Mouse (Mus musculus) layer of hippocampus, adult 2 months (tissue): ENCODE measurements around the gene A030005K14Rik. TPM values are rescaled to one million over a fixed set of nuclear protein-coding genes. Genes with fewer than 3 reads are reported as not detected.

Source experiments
- DNase-seq, 2 experiments: peaks; one replicate each; pipeline ENCODE4 v3.0.0; 2022; ENCODE audit warnings: low spot score in 2 of 2
- H3K27ac ChIP-seq: fragments of 200-600 bp; 2 replicates; pipeline ENCODE4 v1.8.1; 2022
- H3K4me3 ChIP-seq: fragments of 200-600 bp; 2 replicates; pipeline ENCODE4 v1.8.1; 2022; ENCODE audit warnings: mild to moderate bottlenecking
- CTCF ChIP-seq: fragments of 200-600 bp; conservative IDR thresholded peaks from 2 replicates; pipeline ENCODE4 v1.8.1; 2022; ENCODE audit warnings: antibody characterized with exemption, mild to moderate bottlenecking, moderate library complexity
- long read RNA-seq, 2 experiments: library from polyadenylated mRNA; stranded (forward); transcript quantifications; one replicate each; pipeline ENCODE4 v2.0.0; 2021; ENCODE audit warnings: borderline mapping rate in 2 of 2
- total RNA-seq, 2 experiments: library from RNA; stranded (reverse); gene quantifications; 2 replicates each; pipeline ENCODE4 v1.2.3; 2021

Gene A030005K14Rik
- not detected for total RNA-seq
- long read RNA-seq, experiment 1: 0 reads
- long read RNA-seq, experiment 2: 0 reads

GRCm38 (mm10) chr1:83059278-83059677 lies at the start of gene A030005K14Rik:
TSS of gene A030005K14Rik (minus strand) at chr1:83059378.
- DNase-seq: no peak
- TF ChIP-seq CTCF: no peak
- no peak within 1 kb of the TSS for H3K4me3 ChIP-seq
- no peak within 1 kb of the TSS for H3K27ac ChIP-seq

GRCm38 (mm10) chr1:83107410-83107978 lies 48.3 kb upstream of the A030005K14Rik start:
- no peak for TF ChIP-seq CTCF
- no peak for DNase-seq
- Histone ChIP-seq H3K4me3 (no peak overlapping the region), H3K27ac (no peak overlapping the region)

GRCm38 (mm10) chr1:83105464-83105863 lies 46.3 kb upstream of the A030005K14Rik start:
- Histone ChIP-seq H3K27ac (no peak overlapping the region), H3K4me3 (no peak overlapping the region)
- TF ChIP-seq CTCF: no peak
- DNase-seq: no peak

- no peak overlapping the region for H3K4me3 ChIP-seq
- no peak for TF ChIP-seq CTCF
- no peak overlapping the region for H3K27ac ChIP-seq
- DNase-seq: no peak
Measured at GRCm38 (mm10) chr1:83101891-83102290, 42.7 kb upstream of the A030005K14Rik start.

- no peak for TF ChIP-seq CTCF
- DNase-seq: no peak
- H3K4me3 ChIP-seq: no peak overlapping the region
Measured at GRCm38 (mm10) chr1:83099580-83100137, 40.5 kb upstream of the A030005K14Rik start.

GRCm38 (mm10) chr1:83099160-83099559 lies 40.0 kb upstream of the A030005K14Rik start:
- no peak for TF ChIP-seq CTCF

More at GRCm38 (mm10) chr1:83099580-83100137, 40.5 kb upstream of the A030005K14Rik start:
- no peak overlapping the region for H3K27ac ChIP-seq

GRCm38 (mm10) chr1:83096935-83097334 lies 37.8 kb upstream of the A030005K14Rik start:
- no peak for DNase-seq
- Histone ChIP-seq H3K4me3 (no peak overlapping the region), H3K27ac (no peak overlapping the region)
- TF ChIP-seq CTCF: no peak

More at GRCm38 (mm10) chr1:83099160-83099559, 40.0 kb upstream of the A030005K14Rik start:
- no peak for DNase-seq
- Histone ChIP-seq H3K27ac (no peak overlapping the region), H3K4me3 (no peak overlapping the region)

GRCm38 (mm10) chr1:83091268-83091667 lies 32.1 kb upstream of the A030005K14Rik start:
- DNase-seq: no peak
- H3K27ac ChIP-seq: no peak overlapping the region
- no peak for TF ChIP-seq CTCF
- no peak overlapping the region for H3K4me3 ChIP-seq

- no peak for TF ChIP-seq CTCF
- Histone ChIP-seq H3K27ac (no peak overlapping the region), H3K4me3 (no peak overlapping the region)
- no peak for DNase-seq
Measured at GRCm38 (mm10) chr1:83084790-83085189, 25.6 kb upstream of the A030005K14Rik start.

- peak in 1 of 2 experiments; percentile 5 for DNase-seq
- H3K4me3 ChIP-seq: no peak overlapping the region
- no peak overlapping the region for H3K27ac ChIP-seq
- no peak for TF ChIP-seq CTCF
Measured at GRCm38 (mm10) chr1:83077016-83077415, 17.8 kb upstream of the A030005K14Rik start.

- TF ChIP-seq CTCF: peak; percentile 94
- no peak overlapping the region for H3K27ac ChIP-seq
- DNase-seq: peak; percentile 7 to 55
- H3K4me3 ChIP-seq: peak overlapping the region; percentile 41
Measured at GRCm38 (mm10) chr1:83076190-83076917, 17.2 kb upstream of the A030005K14Rik start.

- Histone ChIP-seq H3K4me3 (peak overlapping the region; percentile 41), H3K27ac (no peak overlapping the region)
- DNase-seq: no peak
- no peak for TF ChIP-seq CTCF
Measured at GRCm38 (mm10) chr1:83075526-83076189, 16.5 kb upstream of the A030005K14Rik start.

- no peak for TF ChIP-seq CTCF
- Histone ChIP-seq H3K27ac (no peak overlapping the region), H3K4me3 (no peak overlapping the region)
- DNase-seq: peak in 1 of 2 experiments; percentile 22
Measured at GRCm38 (mm10) chr1:83067205-83067604, 8.0 kb upstream of the A030005K14Rik start.
